Mouse (Mus musculus) colon, adult 2 months (tissue): Measurements from ENCODE around the gene Gdf11. TPM values are rescaled to one million over a fixed set of nuclear protein-coding genes. Genes with fewer than 3 reads are reported as not detected.

Source experiments
- polyA plus RNA-seq: library from polyadenylated mRNA; depleted of rRNA; stranded (reverse); fragments of >200 nt; gene quantifications from 2 replicates; pipeline ENCODE4 v1.2.3, GENCODE M21; 2012; rRNA removed

The Gdf11 gene
- polyA plus RNA-seq, result 1.5 and 1.6 TPM in 2 replicates

DNA sequence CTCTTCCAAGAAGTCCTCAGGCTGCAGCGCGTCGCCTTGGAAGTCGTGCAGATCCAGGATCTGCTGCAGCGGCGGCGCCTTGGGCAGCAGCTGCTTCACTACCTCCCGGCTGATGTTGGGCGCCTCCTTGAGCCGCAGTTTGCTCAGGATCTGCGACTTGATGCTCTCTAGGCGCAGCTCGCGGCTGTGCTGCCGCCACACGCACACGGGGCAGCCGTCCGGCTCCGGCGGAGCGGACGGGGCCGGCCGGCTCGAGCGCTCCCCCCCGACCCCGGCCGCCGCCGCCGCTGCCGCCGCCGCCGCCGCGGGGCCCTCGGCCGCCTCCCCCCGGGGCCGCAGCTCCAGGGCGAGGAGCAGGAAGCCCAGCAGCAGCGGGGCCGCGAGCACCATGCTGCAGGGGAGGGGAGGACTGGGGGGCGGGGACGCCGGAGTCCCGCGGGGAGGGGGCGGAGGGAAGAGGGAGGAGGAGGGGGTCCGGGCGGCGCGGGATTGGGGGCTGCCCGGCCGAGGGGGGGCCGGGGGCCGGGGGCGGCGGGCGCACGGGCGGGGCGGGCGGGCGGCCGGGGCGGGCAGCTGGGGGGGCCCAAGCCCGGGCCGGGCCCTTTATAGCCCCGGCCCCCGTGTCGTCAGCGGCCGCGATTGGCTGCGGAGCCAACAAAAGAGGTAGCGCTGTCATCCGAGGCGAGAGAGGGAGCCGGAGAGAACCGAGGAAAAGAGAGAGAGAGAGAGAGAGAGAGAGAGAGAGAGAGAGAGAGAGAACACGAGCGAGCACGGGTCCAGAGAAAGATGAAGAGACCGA is at the start of gene Gdf11:
Gene Gdf11 (minus strand): TSS at position 423 of the 799 bp plus-strand sequence.

DNA sequence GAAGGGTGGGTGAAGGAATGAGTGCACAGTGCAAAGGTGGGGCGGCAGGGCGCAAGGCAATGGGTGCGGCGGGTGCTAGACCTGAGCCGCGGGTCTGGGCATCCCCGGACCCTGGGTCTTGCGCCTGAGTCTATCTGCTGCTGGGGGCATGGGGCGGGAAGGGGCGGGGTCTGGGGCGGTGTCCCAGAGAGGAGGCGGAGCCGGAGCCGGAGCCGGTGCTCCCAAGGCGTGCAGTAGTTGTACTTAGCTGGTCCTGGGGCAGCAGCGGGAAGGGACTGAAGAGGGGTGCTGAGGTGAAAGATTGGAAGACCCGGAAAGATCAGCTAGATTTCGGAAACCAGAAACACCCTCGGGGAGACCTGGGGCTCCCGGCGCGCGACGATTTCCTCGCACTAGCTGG is 42.1 kb upstream of the Gdf11 start, which contains the start of gene Itga7:
Gene Itga7 (plus strand): TSS at position 245 of the 400 bp plus-strand sequence.

DNA sequence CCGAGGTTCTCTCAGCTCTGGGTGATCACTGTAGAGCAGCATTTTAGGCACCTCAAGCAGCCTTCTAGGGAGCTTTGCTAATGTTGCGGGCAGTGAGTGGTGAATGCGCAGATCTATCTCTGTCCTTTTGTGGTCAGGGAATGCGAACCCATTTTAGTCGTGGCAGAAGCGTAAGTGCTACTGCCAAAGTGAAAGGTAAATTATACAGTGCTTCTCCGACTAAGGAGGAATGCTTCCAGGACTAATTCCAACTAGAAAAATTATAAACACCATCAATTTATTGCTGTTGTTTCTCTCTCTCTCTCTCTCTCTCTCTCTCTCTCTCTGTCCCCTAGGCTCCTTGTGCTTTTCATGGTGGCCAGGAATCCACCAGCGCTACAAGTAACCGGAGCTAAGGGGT is 32.4 kb upstream of the Gdf11 start, which contains the start of gene Bloc1s1:
Gene Bloc1s1 (minus strand): TSS at position 101 of the 400 bp plus-strand sequence.

DNA sequence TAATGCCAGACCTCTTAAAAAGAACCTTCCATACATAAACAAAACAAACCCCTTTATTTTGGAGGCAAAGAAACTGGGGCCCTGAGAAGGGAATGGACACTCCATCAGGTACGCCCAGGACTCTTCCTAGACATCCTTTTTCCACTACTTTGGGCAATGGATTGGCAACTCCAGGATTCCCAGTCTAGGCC is 31.2 kb upstream of the Gdf11 start, which contains the start of gene Rdh5:
Gene Rdh5 (minus strand): TSS at position 67 of the 191 bp plus-strand sequence.

DNA sequence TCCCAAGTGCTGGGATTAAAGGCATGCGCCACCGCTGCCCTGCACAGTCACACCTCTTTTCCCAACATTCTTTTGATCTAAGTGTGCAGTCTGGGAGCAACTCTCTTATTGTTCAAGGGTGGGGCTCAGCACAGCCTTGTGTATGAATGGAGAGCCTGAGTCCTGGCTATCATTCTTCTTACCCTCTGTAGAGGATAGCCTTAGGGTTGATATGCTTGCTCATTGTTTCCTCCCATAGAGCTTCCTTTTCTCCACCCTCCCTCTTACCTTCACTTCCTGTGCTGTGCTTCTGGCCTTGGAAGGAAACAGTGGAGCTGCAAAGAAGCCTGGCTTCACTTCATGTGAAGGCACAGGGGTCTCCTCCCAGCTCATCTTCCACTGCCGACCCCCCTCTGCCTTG is 9.2 kb upstream of the Gdf11 start, which contains the start of gene Cd63:
Gene Cd63 (plus strand): TSS at position 292 of the 400 bp plus-strand sequence.

Other genes starting within 250 kb of the Gdf11 start
- 0.83 and 1.3 TPM in 2 replicates for gene Ikzf4, start 245.7 kb downstream of the Gdf11 start, polyA plus RNA-seq
- 10.0 and 12.2 TPM in 2 replicates for gene Suox, start 217.6 kb downstream of the Gdf11 start, polyA plus RNA-seq
- gene Rab5b, start 195.5 kb downstream of the Gdf11 start, polyA plus RNA-seq, result 51.6 and 59.7 TPM in 2 replicates
- gene Pmel, start 187.5 kb downstream of the Gdf11 start, polyA plus RNA-seq, result 3.2 and 3.4 TPM in 2 replicates
- gene Cdk2, start 186.7 kb downstream of the Gdf11 start, polyA plus RNA-seq, result 11.2 and 11.4 TPM in 2 replicates
- gene Dgka, start 146.9 kb downstream of the Gdf11 start, polyA plus RNA-seq, result 80.2 and 87.4 TPM in 2 replicates
- gene Pym1, start 143.8 kb downstream of the Gdf11 start, polyA plus RNA-seq, result 17.4 and 19.1 TPM in 2 replicates
- 4.8 and 5.0 TPM in 2 replicates for gene Mmp19, start 100.8 kb downstream of the Gdf11 start, polyA plus RNA-seq
- gene Dnajc14, start 87.7 kb downstream of the Gdf11 start, polyA plus RNA-seq, result 15.2 and 16.5 TPM in 2 replicates
- gene Tmem198b, start 87.3 kb downstream of the Gdf11 start, polyA plus RNA-seq, result 17.7 and 17.9 TPM in 2 replicates
- gene Sarnp, start 74.4 kb downstream of the Gdf11 start, polyA plus RNA-seq, result 2.0 and 2.3 TPM in 2 replicates
- 90.8 and 92.6 TPM in 2 replicates for gene Ormdl2, start 70.1 kb downstream of the Gdf11 start, polyA plus RNA-seq
- 225 and 259 TPM in 2 replicates for gene Cd63, start 9.3 kb upstream of the Gdf11 start, polyA plus RNA-seq
- gene Rdh5, start 31.2 kb upstream of the Gdf11 start, polyA plus RNA-seq, result 28.4 and 36.4 TPM in 2 replicates
- gene Bloc1s1, start 32.3 kb upstream of the Gdf11 start, polyA plus RNA-seq, result 151 TPM in 2 replicates
- gene Itga7, start 42.1 kb upstream of the Gdf11 start, polyA plus RNA-seq, result 56.9 and 58.2 TPM in 2 replicates
- 159 and 171 TPM in 2 replicates for gene Mettl7b, start 69.3 kb upstream of the Gdf11 start, polyA plus RNA-seq
- gene Olfr9, start 97.7 kb upstream of the Gdf11 start, polyA plus RNA-seq, result not detected in 2 replicates
- not detected in 2 replicates for gene Olfr763, start 119.1 kb upstream of the Gdf11 start, polyA plus RNA-seq
- not detected in 2 replicates for gene Olfr764-ps1, start 148.2 kb upstream of the Gdf11 start, polyA plus RNA-seq
- not detected in 2 replicates for gene Olfr765, start 158.3 kb upstream of the Gdf11 start, polyA plus RNA-seq
- not detected in 2 replicates for gene Olfr766-ps1, start 177.3 kb upstream of the Gdf11 start, polyA plus RNA-seq
- not detected in 2 replicates for gene Olfr767, start 191.2 kb upstream of the Gdf11 start, polyA plus RNA-seq
- not detected in 2 replicates for gene Olfr768, start 207.7 kb upstream of the Gdf11 start, polyA plus RNA-seq
- gene Olfr769, start 226.1 kb upstream of the Gdf11 start, polyA plus RNA-seq, result not detected in 2 replicates
- gene Olfr770, start 247.3 kb upstream of the Gdf11 start, polyA plus RNA-seq, result not detected in 2 replicates